Mouse (Mus musculus) hindlimb bud, embryonic 11.5 days (tissue): ENCODE measurements around the gene Bicdl2.

Source experiments
- DNase-seq: peaks from one replicate; pipeline ENCODE4 v3.0.0-alpha.2; 2012; ENCODE audit warnings: low read depth, low spot score; ENCODE audit errors: extremely low spot score

Bicdl2 gene

DNA sequence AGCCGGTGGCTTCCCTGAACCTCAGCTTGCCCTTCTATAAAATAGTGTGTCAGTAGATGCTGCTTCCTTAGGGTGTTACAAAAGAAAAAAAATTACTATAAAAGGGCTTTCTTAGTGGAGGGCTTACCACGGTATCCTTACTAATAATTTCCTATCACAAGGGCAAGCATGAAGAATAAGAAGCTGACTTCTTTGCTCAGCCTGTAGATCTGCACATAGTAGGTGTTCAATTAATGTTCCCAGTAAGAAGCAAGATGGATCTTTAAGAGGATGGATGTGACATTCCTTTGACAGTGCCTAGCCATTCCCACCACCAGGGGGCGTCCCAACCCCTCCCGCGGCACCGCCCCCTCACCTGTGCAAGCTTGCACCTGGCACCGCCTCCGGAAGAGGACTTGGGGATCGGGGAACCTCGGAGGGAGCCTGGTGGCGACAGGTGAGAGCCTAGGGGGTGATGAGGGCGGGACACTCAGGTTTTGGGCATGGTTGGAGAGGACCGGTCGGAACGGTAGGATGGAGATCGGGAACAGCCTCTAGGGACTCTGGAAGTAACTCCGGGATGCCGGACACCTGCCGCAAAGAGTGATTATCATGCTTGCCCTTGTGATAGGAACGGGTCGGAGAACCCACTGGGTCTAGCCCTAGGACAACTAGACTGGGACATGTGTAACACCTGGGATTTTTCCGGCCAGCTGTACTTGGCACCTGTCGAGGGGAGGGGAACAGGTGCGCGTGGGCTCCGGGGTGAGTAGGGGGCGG is at the start of gene Bicdl2:
Gene Bicdl2 (plus strand): TSS at position 390 of the 759 bp plus-strand sequence.
- DNase-seq = no peak

- DNase-seq = no peak
Observed at GRCm38 (mm10) chr17:23617087-23617486, 43.2 kb upstream of the Bicdl2 start.

GRCm38 (mm10) chr17:23620351-23620750 is 40.0 kb upstream of the Bicdl2 start:
- DNase-seq = no peak

DNA sequence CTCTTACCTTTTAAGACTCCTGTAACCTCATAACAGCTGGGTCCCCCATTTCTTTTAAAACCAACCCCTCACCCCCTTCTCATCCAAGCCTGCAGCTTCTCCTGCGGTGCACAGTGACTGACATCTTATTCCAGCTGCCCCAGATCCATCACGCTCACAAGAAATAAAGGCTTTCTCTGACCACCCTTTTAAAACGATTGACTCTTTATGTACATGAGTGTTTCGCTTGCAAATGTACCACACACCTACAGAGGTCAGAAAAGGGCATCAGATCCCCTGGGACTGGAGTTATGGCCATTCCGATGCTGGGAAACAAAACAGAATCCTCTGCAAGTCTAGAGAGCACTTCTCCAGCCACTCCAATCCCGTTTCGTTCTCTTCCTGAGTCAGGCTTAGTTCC is 32.5 kb upstream of the Bicdl2 start:
- DNase-seq = no peak

GRCm38 (mm10) chr17:23630195-23631020 is 29.9 kb upstream of the Bicdl2 start:
- peak; percentile 33 for DNase-seq

GRCm38 (mm10) chr17:23631241-23631640 is 29.1 kb upstream of the Bicdl2 start:
- no peak for DNase-seq

- DNase-seq = no peak
Observed at GRCm38 (mm10) chr17:23644613-23645495, 15.5 kb upstream of the Bicdl2 start, which contains the start of gene Mmp25. Mmp25 (minus strand) TSS chr17:23645277.

- no peak for DNase-seq
Observed at GRCm38 (mm10) chr17:23645894-23646293, 14.4 kb upstream of the Bicdl2 start.

GRCm38 (mm10) chr17:23651363-23651762 is 8.9 kb upstream of the Bicdl2 start:
- DNase-seq = no peak

- no peak for DNase-seq
Observed at GRCm38 (mm10) chr17:23653324-23653723, 7.0 kb upstream of the Bicdl2 start.

DNA sequence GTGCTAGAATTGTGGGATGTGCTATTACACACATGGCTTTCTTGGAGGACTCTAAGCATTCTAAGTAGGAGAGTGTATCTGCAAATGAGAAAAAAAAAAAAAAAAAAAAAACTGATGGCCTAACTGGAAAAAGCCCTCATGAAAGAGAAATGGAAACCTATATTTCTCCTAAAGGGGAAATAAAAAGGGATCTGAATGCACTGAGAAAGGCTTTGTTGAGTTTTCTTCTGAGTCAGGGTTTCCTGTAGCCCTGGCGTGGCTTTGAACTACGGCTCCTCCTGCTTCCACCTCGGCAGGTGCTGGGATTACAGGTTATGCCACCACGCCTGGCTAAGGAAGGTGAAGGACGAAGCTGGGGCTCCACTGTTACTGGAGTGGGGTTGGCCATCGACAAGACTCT is 6.3 kb upstream of the Bicdl2 start:
- DNase-seq = no peak

GRCm38 (mm10) chr17:23654410-23654809 is 5.9 kb upstream of the Bicdl2 start:
- no peak for DNase-seq

- no peak for DNase-seq
Observed at GRCm38 (mm10) chr17:23658450-23658849, 1.9 kb upstream of the Bicdl2 start.

- DNase-seq = no peak
Observed at GRCm38 (mm10) chr17:23660876-23661200, 532 bp downstream of the Bicdl2 start.

GRCm38 (mm10) chr17:23661526-23661925 is 1.2 kb downstream of the Bicdl2 start:
- DNase-seq = no peak

GRCm38 (mm10) chr17:23664556-23665021 is 4.3 kb downstream of the Bicdl2 start:
- peak; percentile 72 for DNase-seq

GRCm38 (mm10) chr17:23665511-23665910 is 5.2 kb downstream of the Bicdl2 start:
- no peak for DNase-seq

DNA sequence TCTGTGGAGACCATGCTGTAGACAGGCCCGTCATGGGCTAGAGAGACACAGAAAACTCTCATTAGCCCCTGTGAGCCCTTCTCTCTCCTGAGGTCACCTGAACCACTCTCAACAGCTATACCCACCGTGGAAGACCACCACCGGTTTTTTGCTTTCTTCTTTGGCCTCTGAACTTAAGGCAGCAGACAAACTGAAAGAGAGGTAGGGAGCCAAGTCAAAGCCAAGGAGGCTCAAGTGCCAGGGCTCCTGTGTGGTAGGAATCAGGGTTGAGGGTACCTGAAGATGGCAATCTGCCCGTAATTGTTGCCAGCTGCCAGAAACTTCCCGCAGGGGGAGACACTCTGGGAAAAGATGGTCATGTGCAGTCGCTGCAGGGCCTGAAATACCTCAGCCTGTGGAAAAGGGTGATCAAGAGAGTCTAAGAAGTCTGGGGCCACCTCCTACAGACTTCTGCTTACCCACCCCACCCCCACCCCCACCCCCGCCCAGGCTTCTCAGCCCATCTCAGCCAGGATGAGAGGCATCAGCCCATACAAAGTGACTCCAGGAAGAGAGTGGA is 10.3 kb downstream of the Bicdl2 start:
- no peak for DNase-seq

DNA sequence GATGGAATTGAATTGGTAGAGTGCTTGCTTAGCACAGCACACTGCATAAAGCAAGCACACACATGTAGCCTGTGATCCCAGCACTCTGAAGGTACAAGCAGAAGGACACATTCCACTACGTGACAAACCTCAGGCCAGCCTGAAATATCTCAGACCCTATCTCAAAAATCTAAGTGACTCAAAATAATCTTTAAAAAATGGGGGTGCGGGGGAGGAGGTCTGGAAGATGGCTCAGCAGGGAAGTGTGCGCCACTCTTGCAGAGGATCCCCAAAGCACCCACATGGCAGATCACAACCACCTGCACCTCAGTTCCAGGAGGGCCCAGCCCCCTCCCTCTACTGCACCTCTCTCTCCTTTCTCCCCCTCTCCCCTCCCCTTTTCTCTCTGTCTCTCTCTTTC is 11.2 kb downstream of the Bicdl2 start:
- no peak for DNase-seq

DNA sequence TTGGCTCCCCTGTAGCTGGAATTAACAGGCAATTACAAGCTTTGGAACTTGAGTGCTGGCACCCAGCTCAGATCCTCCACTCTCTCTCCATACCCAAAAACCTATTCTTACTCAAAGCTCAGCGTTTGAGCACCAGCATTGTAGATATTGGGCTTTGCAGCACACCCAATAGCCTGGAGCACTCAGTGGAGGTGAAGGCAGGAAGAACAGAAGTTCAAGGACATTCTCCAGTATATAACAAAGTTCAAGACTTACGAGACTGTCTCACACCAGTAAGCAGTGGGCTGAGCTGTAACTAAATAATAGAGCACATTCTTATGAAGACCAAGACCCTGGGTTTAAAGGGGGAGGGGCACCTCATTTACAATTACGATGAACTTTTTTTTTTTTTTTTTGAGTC is 12.5 kb downstream of the Bicdl2 start:
- no peak for DNase-seq
